Mouse (Mus musculus) midbrain, embryonic 15.5 days (tissue): ENCODE measurements at regions not wholly inside any gene's neighbourhood (a gene's known extent, or its start where the extent isn't known, plus 50 kb on each side); places are given as distances from the start of the nearest gene placed in this dataset.

ENCODE experiments used
- ATAC-seq: fragments of 200-750 bp; cut with Nextera tagmentation; replicated peaks from 2 replicates; pipeline ENCODE4 v1.8.0; 2017; ENCODE audit warnings: moderate TSS enrichment
- H3K27ac ChIP-seq: fragments of 300-500 bp; sonication (generic); 2 replicates; pipeline ENCODE4 v1.5.1; 2015; ENCODE audit warnings: mild to moderate bottlenecking, inconsistent platforms
- H3K27me3 ChIP-seq: fragments of 300-500 bp; sonication (generic); replicated peaks from 2 replicates; pipeline ENCODE4 v1.6.1; 2015; ENCODE audit warnings: inconsistent platforms
- H3K36me3 ChIP-seq: fragments of 300-500 bp; sonication (generic); replicated peaks from 2 replicates; pipeline ENCODE4 v1.6.1; 2015; ENCODE audit warnings: inconsistent platforms
- H3K4me1 ChIP-seq: fragments of 300-500 bp; sonication (generic); 2 replicates; pipeline ENCODE4 v1.6.1; 2015; ENCODE audit warnings: inconsistent platforms
- H3K4me2 ChIP-seq: fragments of 300-500 bp; sonication (generic); 2 replicates; pipeline ENCODE4 v1.6.1; 2015; ENCODE audit warnings: inconsistent platforms, mild to moderate bottlenecking, moderate library complexity
- H3K4me3 ChIP-seq: fragments of 300-500 bp; sonication (generic); 2 replicates; pipeline ENCODE4 v1.5.1; 2015; ENCODE audit warnings: mild to moderate bottlenecking, inconsistent platforms
- H3K9ac ChIP-seq: fragments of 300-500 bp; sonication (generic); 2 replicates; pipeline ENCODE4 v1.6.1; 2015; ENCODE audit warnings: mild to moderate bottlenecking, inconsistent platforms
- H3K9me3 ChIP-seq: fragments of 300-500 bp; sonication (generic); 2 replicates; pipeline ENCODE4 v1.6.1; 2016; ENCODE audit warnings: inconsistent platforms
- WGBS: fragments of 180-500 bp; shearing (Covaris S2); methylation state at CpG from one replicate; pipeline ENCODE4 v1.1.7; 2015; ENCODE audit warnings: mixed read lengths; 5-methylcytosine and 5-hydroxymethylcytosine counted together

GRCm38 (mm10) chr1:88909314-88909713 is 160.9 kb upstream of the Sh3bp4 start:
- 66% methylated on average over 4 of the region's 4 CpGs for WGBS
- H3K36me3 ChIP-seq = no peaks in the 10 kb centered on the region
- H3K9ac ChIP-seq = no peak overlapping the region
- H3K9me3 ChIP-seq = no peaks in the 10 kb centered on the region
- H3K4me3 ChIP-seq = no peak overlapping the region
- ATAC-seq = peak; percentile 34; the same call in 1 of the 2 replicates
- no peaks in the 10 kb centered on the region for H3K27me3 ChIP-seq
- H3K4me1 ChIP-seq = peaks cover 23% of the 10 kb centered on the region
- peak overlapping the region; percentile 67 for H3K27ac ChIP-seq
- H3K4me2 ChIP-seq = no peak overlapping the region

GRCm38 (mm10) chr1:88909864-88910573 is 160.2 kb upstream of the Sh3bp4 start:
- 19% methylated on average over 6 of the region's 6 CpGs for WGBS

GRCm38 (mm10) chr1:88911724-88912123 is 158.5 kb upstream of the Sh3bp4 start:
- Histone ChIP-seq H3K9ac (no peak overlapping the region), H3K4me3 (no peak overlapping the region), H3K9me3 (no peaks in the 10 kb centered on the region), H3K36me3 (no peaks in the 10 kb centered on the region), H3K27ac (no peak overlapping the region), H3K27me3 (no peaks in the 10 kb centered on the region), H3K4me1 (peaks cover 23% of the 10 kb centered on the region), H3K4me2 (no peak overlapping the region)
- 91% methylated on average over 5 of the region's 5 CpGs for WGBS
- no peak for ATAC-seq

More at GRCm38 (mm10) chr1:88909864-88910573, 160.2 kb upstream of the Sh3bp4 start:
- Histone ChIP-seq H3K4me1 (peaks cover 23% of the 10 kb centered on the region), H3K4me2 (no peak overlapping the region), H3K36me3 (no peaks in the 10 kb centered on the region), H3K27ac (peak overlapping the region; percentile 67), H3K4me3 (no peak overlapping the region), H3K27me3 (no peaks in the 10 kb centered on the region), H3K9ac (no peak overlapping the region), H3K9me3 (no peaks in the 10 kb centered on the region)
- ATAC-seq = peak; percentile 75

GRCm38 (mm10) chr1:88916531-88917050 is 153.6 kb upstream of the Sh3bp4 start:
- H3K27me3 ChIP-seq = no peaks in the 10 kb centered on the region
- H3K4me2 ChIP-seq = no peak overlapping the region
- no peak for ATAC-seq
- no peak overlapping the region for H3K4me3 ChIP-seq
- no peaks in the 10 kb centered on the region for H3K36me3 ChIP-seq
- 68% methylated on average over 4 of the region's 4 CpGs for WGBS
- no peaks in the 10 kb centered on the region for H3K4me1 ChIP-seq
- no peak overlapping the region for H3K27ac ChIP-seq
- H3K9me3 ChIP-seq = no peaks in the 10 kb centered on the region
- H3K9ac ChIP-seq = no peak overlapping the region

- Histone ChIP-seq H3K27me3 (no peaks in the 10 kb centered on the region), H3K4me3 (no peak overlapping the region), H3K4me1 (no peaks in the 10 kb centered on the region; the same call in none of the 2 replicates), H3K4me2 (no peak overlapping the region), H3K36me3 (no peaks in the 10 kb centered on the region), H3K9ac (no peak overlapping the region), H3K9me3 (no peaks in the 10 kb centered on the region), H3K27ac (no peak overlapping the region)
- WGBS = 79% methylated on average over 2 of the region's 2 CpGs
- ATAC-seq = no peak
These were observed 148.8 kb upstream of the Sh3bp4 start for GRCm38 (mm10) chr1:88921401-88921800.

- Histone ChIP-seq H3K27me3 (no peaks in the 10 kb centered on the region), H3K9ac (no peak overlapping the region), H3K4me2 (no peak overlapping the region), H3K36me3 (no peaks in the 10 kb centered on the region), H3K4me3 (no peak overlapping the region), H3K4me1 (no peaks in the 10 kb centered on the region; the same call in none of the 2 replicates), H3K27ac (no peak overlapping the region), H3K9me3 (no peaks in the 10 kb centered on the region)
- WGBS = 50% methylated on average over 7 of the region's 7 CpGs
- peak; percentile 91 for ATAC-seq
These were observed 146.2 kb upstream of the Sh3bp4 start for GRCm38 (mm10) chr1:88923791-88924581.

- H3K27me3 ChIP-seq = no peaks in the 10 kb centered on the region
- H3K9me3 ChIP-seq = no peaks in the 10 kb centered on the region
- H3K36me3 ChIP-seq = no peaks in the 10 kb centered on the region
- WGBS = 89% methylated on average over 1 of the region's 1 CpGs
- no peak overlapping the region for H3K4me3 ChIP-seq
- ATAC-seq = no peak
- H3K4me2 ChIP-seq = no peak overlapping the region
- no peak overlapping the region for H3K9ac ChIP-seq
- peaks cover 3% of the 10 kb centered on the region; the same call in 1 of the 2 replicates for H3K4me1 ChIP-seq
- no peak overlapping the region for H3K27ac ChIP-seq
These were observed 135.0 kb upstream of the Sh3bp4 start for GRCm38 (mm10) chr1:88935191-88935590.

- H3K36me3 ChIP-seq = no peaks in the 10 kb centered on the region
- H3K4me1 ChIP-seq = peaks cover 3% of the 10 kb centered on the region; the same call in 1 of the 2 replicates
- 86% methylated on average over 3 of the region's 3 CpGs for WGBS
- H3K4me2 ChIP-seq = no peak overlapping the region
- no peak overlapping the region for H3K9ac ChIP-seq
- no peak for ATAC-seq
- no peaks in the 10 kb centered on the region for H3K27me3 ChIP-seq
- no peak overlapping the region for H3K27ac ChIP-seq
- H3K9me3 ChIP-seq = no peaks in the 10 kb centered on the region
- H3K4me3 ChIP-seq = no peak overlapping the region
These were observed 134.4 kb upstream of the Sh3bp4 start for GRCm38 (mm10) chr1:88935779-88936178.

GRCm38 (mm10) chr1:88937327-88937726 is 132.9 kb upstream of the Sh3bp4 start:
- no peak overlapping the region for H3K4me2 ChIP-seq
- H3K36me3 ChIP-seq = no peaks in the 10 kb centered on the region
- peaks cover 3% of the 10 kb centered on the region; the same call in 1 of the 2 replicates for H3K4me1 ChIP-seq
- H3K4me3 ChIP-seq = no peak overlapping the region
- H3K27me3 ChIP-seq = no peaks in the 10 kb centered on the region
- H3K9me3 ChIP-seq = no peaks in the 10 kb centered on the region
- WGBS = 79% methylated on average over 1 of the region's 1 CpGs
- no peak overlapping the region for H3K27ac ChIP-seq
- no peak overlapping the region for H3K9ac ChIP-seq
- no peak for ATAC-seq

GRCm38 (mm10) chr1:88938458-88938857 is 131.8 kb upstream of the Sh3bp4 start:
- WGBS = 59% methylated on average over 7 of the region's 7 CpGs
- H3K4me2 ChIP-seq = no peak overlapping the region
- peak; percentile 62; the same call in 1 of the 2 replicates for ATAC-seq
- peaks cover 3% of the 10 kb centered on the region; the same call in 1 of the 2 replicates for H3K4me1 ChIP-seq
- no peaks in the 10 kb centered on the region for H3K36me3 ChIP-seq
- H3K9ac ChIP-seq = no peak overlapping the region
- no peak overlapping the region for H3K4me3 ChIP-seq
- no peaks in the 10 kb centered on the region for H3K9me3 ChIP-seq
- H3K27me3 ChIP-seq = no peaks in the 10 kb centered on the region
- H3K27ac ChIP-seq = no peak overlapping the region

- no peak for ATAC-seq
These were observed 127.2 kb upstream of the Sh3bp4 start for GRCm38 (mm10) chr1:88943039-88943438.

GRCm38 (mm10) chr1:88945868-88946267 is 124.3 kb upstream of the Sh3bp4 start:
- H3K27ac ChIP-seq = no peak overlapping the region
- ATAC-seq = no peak
- no peak overlapping the region for H3K4me3 ChIP-seq
- H3K4me1 ChIP-seq = no peaks in the 10 kb centered on the region
- H3K36me3 ChIP-seq = no peaks in the 10 kb centered on the region
- H3K9me3 ChIP-seq = peaks cover 3% of the 10 kb centered on the region; the same call in 1 of the 2 replicates
- 87% methylated on average over 10 of the region's 10 CpGs for whole genome bisulfite sequencing
- no peak overlapping the region for H3K4me2 ChIP-seq
- H3K9ac ChIP-seq = no peak overlapping the region
- H3K27me3 ChIP-seq = no peaks in the 10 kb centered on the region

More at GRCm38 (mm10) chr1:88943039-88943438, 127.2 kb upstream of the Sh3bp4 start:
- Histone ChIP-seq H3K4me2 (no peak overlapping the region), H3K27ac (no peak overlapping the region), H3K9ac (no peak overlapping the region), H3K36me3 (no peaks in the 10 kb centered on the region), H3K27me3 (no peaks in the 10 kb centered on the region), H3K9me3 (no peaks in the 10 kb centered on the region), H3K4me3 (no peak overlapping the region), H3K4me1 (no peaks in the 10 kb centered on the region)
- WGBS = 68% methylated on average over 8 of the region's 8 CpGs
